Mouse (Mus musculus): ENCODE measurements at regions not wholly inside any gene's neighbourhood (a gene's known extent, or its start where the extent isn't known, plus 50 kb on each side); places are given as distances from the start of the nearest gene placed in this dataset.

- no peak for TF ChIP-seq CTCF (IDR thresholded peaks at IDR 0.05; ENCODE audit: low read depth)
- DNase-seq (ENCODE audit: low spot score) (no peak), ATAC-seq (replicated peaks; ENCODE audit: low FRiP score, low read depth) (no peak)
- Histone ChIP-seq H3K9me3 (replicated peaks; ENCODE audit: low read length) (no peaks in the 10 kb centered on the region), H3K4me1 (replicated peaks; ENCODE audit: insufficient read depth, low read length) (no peaks in the 10 kb centered on the region), H3K27ac (no peak overlapping the region), H3K4me3 (replicated peaks; ENCODE audit: low read depth, low read length) (no peak overlapping the region), H3K9ac (ENCODE audit: low read depth, low read length) (no peak overlapping the region), H3K4me2 (ENCODE audit: low read length) (no peak overlapping the region), H3K36me3 (ENCODE audit: insufficient read depth, low read length) (no peaks in the 10 kb centered on the region), H3K27me3 (ENCODE audit: insufficient read depth, low read length) (no peaks in the 10 kb centered on the region)
- WGBS, result 42% methylated on average over 1 of the region's 1 CpGs
These were observed 871.1 kb upstream of the Gpc5 start for GRCm38 (mm10) chr14:114220868-114221267.

DNA sequence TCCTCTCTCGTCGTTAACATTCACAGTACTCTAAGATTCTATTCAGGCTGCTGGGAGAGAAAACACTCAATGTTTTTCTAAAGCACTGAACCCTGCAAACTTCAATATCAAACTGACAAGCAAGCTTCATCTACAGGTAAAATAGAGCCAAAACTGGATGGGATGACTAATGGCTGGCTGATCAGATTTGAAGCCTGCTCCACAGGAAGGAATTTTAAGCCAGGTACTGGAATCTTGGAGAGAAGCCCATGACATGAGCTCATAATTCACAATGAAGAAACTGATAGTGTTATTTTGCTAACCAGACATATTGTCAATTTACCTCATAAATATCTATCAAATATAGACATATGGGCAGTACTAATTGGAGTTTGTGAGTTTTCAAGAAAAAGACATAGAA, 861.3 kb upstream of the Gpc5 start:
- DNase-seq (ENCODE audit: low spot score), result no peak
- H3K9ac ChIP-seq (ENCODE audit: low read depth, low read length), result no peak overlapping the region
- H3K4me1 ChIP-seq (replicated peaks; ENCODE audit: insufficient read depth, low read length), result no peaks in the 10 kb centered on the region
- H3K4me3 ChIP-seq (replicated peaks; ENCODE audit: low read depth, low read length), result no peak overlapping the region
- ATAC-seq (replicated peaks; ENCODE audit: low FRiP score, low read depth), result no peak
- H3K27ac ChIP-seq, result no peak overlapping the region
- no peaks in the 10 kb centered on the region for H3K27me3 ChIP-seq (ENCODE audit: insufficient read depth, low read length)
- H3K36me3 ChIP-seq (ENCODE audit: insufficient read depth, low read length), result no peaks in the 10 kb centered on the region
- 43% methylated on average over 2 of the region's 2 CpGs for WGBS
- no peak overlapping the region for H3K4me2 ChIP-seq (ENCODE audit: low read length)
- no peak for TF ChIP-seq CTCF (IDR thresholded peaks at IDR 0.05; ENCODE audit: low read depth)
- H3K9me3 ChIP-seq (replicated peaks; ENCODE audit: low read length), result no peaks in the 10 kb centered on the region

DNA sequence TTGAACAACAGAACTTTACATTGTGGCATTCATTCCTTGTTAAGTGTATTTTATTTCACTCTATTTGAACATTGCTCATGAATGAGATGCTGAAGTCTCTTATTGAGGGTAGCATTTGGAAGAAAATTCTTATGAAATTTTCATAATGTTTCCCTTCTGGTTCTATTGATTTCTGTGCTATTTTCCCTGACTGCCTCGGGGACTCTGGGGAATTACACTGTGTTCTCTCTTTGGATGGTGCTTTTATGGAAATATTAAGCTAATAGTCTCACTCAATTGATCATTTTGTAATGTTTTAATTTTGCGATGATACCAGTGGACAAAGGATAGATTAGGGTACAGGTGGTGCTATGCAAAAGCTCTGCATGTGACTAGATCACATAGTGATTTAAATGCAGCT, 837.0 kb upstream of the Gpc5 start:
- H3K9ac ChIP-seq (ENCODE audit: low read depth, low read length), result no peak overlapping the region
- DNase-seq (ENCODE audit: low spot score) (no peak), ATAC-seq (replicated peaks; ENCODE audit: low FRiP score, low read depth) (no peak)
- no peaks in the 10 kb centered on the region for H3K9me3 ChIP-seq (replicated peaks; ENCODE audit: low read length)
- no peaks in the 10 kb centered on the region for H3K36me3 ChIP-seq (ENCODE audit: insufficient read depth, low read length)
- WGBS, result 81% methylated on average over 2 of the region's 2 CpGs
- no peaks in the 10 kb centered on the region for H3K27me3 ChIP-seq (ENCODE audit: insufficient read depth, low read length)
- no peak overlapping the region for H3K27ac ChIP-seq
- no peaks in the 10 kb centered on the region for H3K4me1 ChIP-seq (replicated peaks; ENCODE audit: insufficient read depth, low read length)
- no peak overlapping the region for H3K4me2 ChIP-seq (ENCODE audit: low read length)
- no peak for TF ChIP-seq CTCF (IDR thresholded peaks at IDR 0.05; ENCODE audit: low read depth)
- H3K4me3 ChIP-seq (replicated peaks; ENCODE audit: low read depth, low read length), result no peak overlapping the region

- Histone ChIP-seq H3K4me2 (ENCODE audit: low read length) (no peak overlapping the region), H3K9ac (ENCODE audit: low read depth, low read length) (no peak overlapping the region), H3K4me1 (replicated peaks; ENCODE audit: insufficient read depth, low read length) (no peaks in the 10 kb centered on the region), H3K9me3 (replicated peaks; ENCODE audit: low read length) (no peaks in the 10 kb centered on the region), H3K27me3 (ENCODE audit: insufficient read depth, low read length) (no peaks in the 10 kb centered on the region), H3K27ac (no peak overlapping the region), H3K36me3 (ENCODE audit: insufficient read depth, low read length) (no peaks in the 10 kb centered on the region), H3K4me3 (replicated peaks; ENCODE audit: low read depth, low read length) (no peak overlapping the region)
- no peak for TF ChIP-seq CTCF (IDR thresholded peaks at IDR 0.05; ENCODE audit: low read depth)
- no peak for DNase-seq (ENCODE audit: low spot score)
- no peak for ATAC-seq (replicated peaks; ENCODE audit: low FRiP score, low read depth)
- WGBS, result 71% methylated on average over 2 of the region's 2 CpGs
These were observed 830.4 kb upstream of the Gpc5 start for GRCm38 (mm10) chr14:114261657-114262056.

- TF ChIP-seq CTCF (IDR thresholded peaks at IDR 0.05; ENCODE audit: low read depth), result no peak
- Histone ChIP-seq H3K4me2 (ENCODE audit: low read length) (no peak overlapping the region), H3K36me3 (ENCODE audit: insufficient read depth, low read length) (no peaks in the 10 kb centered on the region), H3K27ac (no peak overlapping the region), H3K9me3 (replicated peaks; ENCODE audit: low read length) (no peaks in the 10 kb centered on the region), H3K4me1 (replicated peaks; ENCODE audit: insufficient read depth, low read length) (no peaks in the 10 kb centered on the region), H3K9ac (ENCODE audit: low read depth, low read length) (no peak overlapping the region), H3K4me3 (replicated peaks; ENCODE audit: low read depth, low read length) (no peak overlapping the region), H3K27me3 (ENCODE audit: insufficient read depth, low read length) (no peaks in the 10 kb centered on the region)
- WGBS, result 84% methylated on average over 6 of the region's 6 CpGs
- ATAC-seq (replicated peaks; ENCODE audit: low FRiP score, low read depth), result no peak
- no peak for DNase-seq (ENCODE audit: low spot score)
These were observed 791.4 kb upstream of the Gpc5 start for GRCm38 (mm10) chr14:114300611-114301010.

- Histone ChIP-seq H3K27ac (no peak overlapping the region), H3K4me1 (replicated peaks; ENCODE audit: insufficient read depth, low read length) (no peaks in the 10 kb centered on the region), H3K4me3 (replicated peaks; ENCODE audit: low read depth, low read length) (no peak overlapping the region), H3K4me2 (ENCODE audit: low read length) (no peak overlapping the region), H3K9me3 (replicated peaks; ENCODE audit: low read length) (no peaks in the 10 kb centered on the region), H3K9ac (ENCODE audit: low read depth, low read length) (no peak overlapping the region), H3K36me3 (ENCODE audit: insufficient read depth, low read length) (no peaks in the 10 kb centered on the region), H3K27me3 (ENCODE audit: insufficient read depth, low read length) (no peaks in the 10 kb centered on the region)
- no peak for TF ChIP-seq CTCF (IDR thresholded peaks at IDR 0.05; ENCODE audit: low read depth)
- WGBS, result 81% methylated on average over 2 of the region's 2 CpGs
- no peak for DNase-seq (ENCODE audit: low spot score)
- no peak for ATAC-seq (replicated peaks; ENCODE audit: low FRiP score, low read depth)
These were observed 784.5 kb upstream of the Gpc5 start for GRCm38 (mm10) chr14:114307479-114307878.

DNA sequence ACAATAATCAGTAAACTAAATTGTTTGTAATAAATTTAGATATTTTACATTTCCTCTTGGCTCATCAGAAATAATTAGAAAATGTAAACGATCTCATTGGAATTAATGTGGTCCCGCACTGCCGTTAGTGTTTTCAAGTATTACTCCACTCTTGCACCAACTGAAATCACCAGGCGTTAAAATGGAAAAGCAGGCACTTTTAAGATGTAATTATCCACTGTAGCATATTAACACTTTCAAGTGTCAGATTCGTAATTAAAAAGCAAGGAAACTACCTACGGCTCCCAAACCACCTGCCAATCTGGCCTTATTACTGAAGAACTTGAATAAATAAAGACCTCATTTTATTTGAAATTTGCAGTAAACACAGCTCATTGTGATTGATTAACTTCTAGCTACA, 759.4 kb upstream of the Gpc5 start:
- DNase-seq (ENCODE audit: low spot score) (no peak), ATAC-seq (replicated peaks; ENCODE audit: low FRiP score, low read depth) (no peak)
- Histone ChIP-seq H3K36me3 (ENCODE audit: insufficient read depth, low read length) (no peaks in the 10 kb centered on the region), H3K4me1 (replicated peaks; ENCODE audit: insufficient read depth, low read length) (no peaks in the 10 kb centered on the region), H3K27ac (no peak overlapping the region), H3K4me3 (replicated peaks; ENCODE audit: low read depth, low read length) (no peak overlapping the region), H3K4me2 (ENCODE audit: low read length) (no peak overlapping the region), H3K27me3 (ENCODE audit: insufficient read depth, low read length) (no peaks in the 10 kb centered on the region), H3K9ac (ENCODE audit: low read depth, low read length) (no peak overlapping the region), H3K9me3 (replicated peaks; ENCODE audit: low read length) (no peaks in the 10 kb centered on the region)
- TF ChIP-seq CTCF (IDR thresholded peaks at IDR 0.05; ENCODE audit: low read depth), result no peak
- 77% methylated on average over 6 of the region's 6 CpGs for WGBS
